Mouse (Mus musculus) olfactory bulb, adult 2 months (tissue): ENCODE measurements around the gene Trub1.

Source experiments
- CTCF ChIP-seq: fragments of 200-500 bp; IDR thresholded peaks from 2 replicates; pipeline ENCODE4 v1.5.1; 2012; ENCODE audit warnings: low read depth, mild to moderate bottlenecking, low read length, moderate library complexity; ENCODE audit not compliant: insufficient read depth
- POLR2A ChIP-seq: fragments of 200-500 bp; IDR thresholded peaks from 2 replicates; pipeline ENCODE4 v1.6.1; 2012; ENCODE audit warnings: mild to moderate bottlenecking, low read depth, low read length, moderate library complexity; ENCODE audit not compliant: insufficient read depth

GRCm38 (mm10) chr19:57498110-57498743 lies 45.5 kb downstream of the Trub1 start:
- no peak for TF ChIP-seq CTCF
- TF ChIP-seq POLR2A = no peak
